Comparison of ENCODE assay signal across 1 mouse cellular context in the genomic region with DNA sequence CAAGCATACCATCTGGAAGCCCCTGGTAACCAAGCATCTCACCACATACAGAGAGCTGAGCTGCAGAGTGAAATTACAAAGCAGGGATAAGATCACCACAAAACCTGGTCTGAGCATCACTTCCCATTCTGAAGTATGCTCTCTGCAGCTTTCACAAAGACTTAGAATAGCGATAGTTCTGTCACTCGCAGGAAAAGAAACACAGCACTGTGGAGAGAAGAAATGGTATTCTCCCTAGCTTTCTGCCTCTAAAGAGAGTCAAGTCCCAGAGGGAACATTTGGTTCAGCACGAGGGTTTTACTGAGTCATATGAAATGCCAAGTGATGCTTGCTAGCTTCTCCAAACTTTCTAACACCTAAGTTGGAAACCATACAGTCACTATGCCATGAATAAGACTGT.
TF ChIP-seq lines count a peak whose summit lies in the region.

No protein-coding gene starts in this region.

TF ChIP-seq in CH12.LX, 34 proteins besides CTCF, POLR2A, EP300 and RAD21:
- no peak for TF ChIP-seq E2F4 (IDR thresholded peaks at IDR 0.05; ENCODE audit: insufficient replicate concordance, low read depth, low read length)
